8 mouse cellular contexts compared by ENCODE assay signal in genomic region chr9:119465595-119465994, GRCm38 (mm10). TPM values are rescaled to one million over a fixed set of nuclear protein-coding genes. Genes with fewer than 3 reads are reported as not detected.
DNase-seq lines count a peak whose midpoint lies in the region; ATAC-seq and TF ChIP-seq lines count a peak whose summit lies in the region.
"Had no signal": no experiment of that assay in that cellular context is flagged by ENCODE, and none has a peak within 500 bp of the region (broad histone marks: within the 10 kb centered on the region; RNA-seq: fewer than 3 reads in every experiment).

No protein-coding gene starts in this region.

- peak; percentile 66 for TF ChIP-seq CTCF in layer of hippocampus, adult 2 months (conservative IDR thresholded peaks at IDR 0.05)

- no peak overlapping the region for H3K4me2 ChIP-seq in hindbrain, embryonic 14.5 days (replicated peaks)
- H3K4me2 ChIP-seq in midbrain, embryonic 11.5 days: no peak overlapping the region
- H3K4me2 ChIP-seq: embryonic facial prominence, embryonic 13.5 days had no signal

- no peak overlapping the region for H3K4me3 ChIP-seq in layer of hippocampus, adult 2 months
- H3K4me3 ChIP-seq in hindbrain, embryonic 14.5 days (replicated peaks; ENCODE audit: low read length): no peak overlapping the region
- no peak overlapping the region for H3K4me3 ChIP-seq in midbrain, embryonic 11.5 days (ENCODE audit: low read depth, low read length)
- H3K4me3 ChIP-seq: embryonic facial prominence, embryonic 13.5 days had no signal

- WGBS in hindbrain, embryonic 14.5 days: 51% methylated on average over 7 of the region's 7 CpGs
- 60% methylated on average over 7 of the region's 7 CpGs for WGBS in midbrain, embryonic 11.5 days

- no peaks in the 10 kb centered on the region for H3K27me3 ChIP-seq in hindbrain, embryonic 14.5 days (ENCODE audit: control insufficient read depth, insufficient read depth, low read length)
- H3K27me3 ChIP-seq in midbrain, embryonic 11.5 days (ENCODE audit: control insufficient read depth, insufficient read depth, low read length): no peaks in the 10 kb centered on the region; the same call in 1 of the 2 replicates
- H3K27me3 ChIP-seq: embryonic facial prominence, embryonic 13.5 days had no signal

- H3K9me3 ChIP-seq in hindbrain, embryonic 14.5 days (ENCODE audit: control insufficient read depth, low read length): no peaks in the 10 kb centered on the region
- no peaks in the 10 kb centered on the region for H3K9me3 ChIP-seq in midbrain, embryonic 11.5 days (ENCODE audit: control insufficient read depth, low read length)
- H3K9me3 ChIP-seq: embryonic facial prominence, embryonic 13.5 days had no signal

- ATAC-seq in hindbrain, embryonic 14.5 days (ENCODE audit: low FRiP score): peak; percentile 74; the same call in 1 of the 2 replicates
- peak; percentile 78 for ATAC-seq in midbrain, embryonic 11.5 days (ENCODE audit: low FRiP score)
- ATAC-seq in monocyte, adult 5-6 weeks (replicated peaks; ENCODE audit: insufficient number of reproducible peaks, low FRiP score, low TSS enrichment, poor library complexity, severe bottlenecking): no peak

- H3K9ac ChIP-seq in hindbrain, embryonic 14.5 days: no peak overlapping the region
- no peak overlapping the region for H3K9ac ChIP-seq in midbrain, embryonic 11.5 days (ENCODE audit: low read length)
- H3K9ac ChIP-seq: embryonic facial prominence, embryonic 13.5 days had no signal

- no peak for DNase-seq in layer of hippocampus, adult 2 months (ENCODE audit: low spot score in 2 of 2)
- DNase-seq in layer of hippocampus, postnatal 25 days (ENCODE audit: extremely low spot score in 1 of 2, low spot score in 1 of 2): no peak
- peak; percentile 33 for DNase-seq in MN1 (ENCODE audit: low spot score)
- peak; percentile 44 for DNase-seq in embryo, embryonic 10.5 days (ENCODE audit: low spot score)
- peak; percentile 53 for DNase-seq in hindbrain, embryonic 14.5 days (ENCODE audit: low spot score)
- DNase-seq in midbrain, embryonic 11.5 days (ENCODE audit: low spot score, missing footprints): no peak

- H3K36me3 ChIP-seq in hindbrain, embryonic 14.5 days (replicated peaks; ENCODE audit: control insufficient read depth, insufficient read depth): peaks cover 62% of the 10 kb centered on the region
- peaks cover 9% of the 10 kb centered on the region for H3K36me3 ChIP-seq in midbrain, embryonic 11.5 days (ENCODE audit: control insufficient read depth, insufficient read depth, low read length)

- no peak overlapping the region for H3K27ac ChIP-seq in layer of hippocampus, adult 2 months
- no peak overlapping the region for H3K27ac ChIP-seq in hindbrain, embryonic 14.5 days
- no peak overlapping the region for H3K27ac ChIP-seq in midbrain, embryonic 11.5 days (ENCODE audit: low read depth, low read length)
- H3K27ac ChIP-seq: embryonic facial prominence, embryonic 13.5 days had no signal

- no peaks in the 10 kb centered on the region for H3K4me1 ChIP-seq in hindbrain, embryonic 14.5 days (replicated peaks; ENCODE audit: control insufficient read depth, insufficient read depth, low read length)
- no peaks in the 10 kb centered on the region for H3K4me1 ChIP-seq in midbrain, embryonic 11.5 days (ENCODE audit: control insufficient read depth, insufficient read depth, low read length)

RNA-seq across cellular contexts. Expression of gene Exog, which starts 20.9 kb away (rescaled TPM):
- 10 to 100 TPM; 17.1 to 19.1 TPM for total RNA-seq in layer of hippocampus, adult 2 months (2021)
- 10 to 100 TPM; 18.9 to 21.0 TPM for total RNA-seq in layer of hippocampus, postnatal 25 days (2021)
- 52.7 and 56.7 TPM in 2 replicates for polyA plus RNA-seq in hindbrain, embryonic 14.5 days (2014; fragmentation: Nextera tagmentation; extraction: Ambion mirVana)
- polyA plus RNA-seq in midbrain, embryonic 11.5 days (2014; fragmentation: Nextera tagmentation; extraction: Ambion mirVana): 39.5 and 39.9 TPM in 2 replicates
- total RNA-seq in monocyte, adult 5-6 weeks (2017): 0.48 to 4.9 TPM (median 4.6 TPM) in 3 replicates

Comparison
In these comparisons a context has a peak if more than half of its experiments do, and no peak if none do; other contexts are left out.
1. DNase-seq: peak in MN1 (single experiment), embryo, embryonic 10.5 days (single experiment) and hindbrain, embryonic 14.5 days (single experiment); none in layer of hippocampus, adult 2 months (0 of 2), layer of hippocampus, postnatal 25 days (0 of 2) and midbrain, embryonic 11.5 days (single experiment).